Mouse (Mus musculus): ENCODE measurements around the gene Ugt1a8.

DNA sequence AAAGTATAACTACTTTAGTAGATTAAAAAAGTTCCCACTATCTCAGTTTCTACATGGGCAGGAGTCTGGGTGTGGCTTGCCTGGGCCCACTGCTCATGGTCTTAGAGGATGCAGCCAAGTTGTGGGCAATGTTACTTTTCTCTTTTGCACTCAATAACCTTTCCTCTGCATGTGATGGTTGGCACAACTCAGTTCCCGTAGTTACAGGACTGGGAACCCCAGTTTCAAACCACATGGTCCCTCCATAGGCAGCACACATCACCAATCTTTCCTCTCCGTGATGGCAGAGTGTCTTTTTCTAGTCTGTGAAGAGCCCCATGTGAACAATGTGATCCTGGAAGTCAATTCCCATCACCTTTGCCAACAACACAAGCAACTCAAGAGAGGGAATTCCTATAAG, 139.9 kb downstream of the Ugt1a8 start:
- TF ChIP-seq CTCF (IDR thresholded peaks at IDR 0.05; ENCODE audit: insufficient read depth, low read depth, low read length) = no peak
- TF ChIP-seq POLR2A (IDR thresholded peaks at IDR 0.05; ENCODE audit: insufficient read depth, low read depth, low read length) = no peak

Measured in olfactory bulb, adult 2 months (tissue).